Mouse (Mus musculus) embryonic facial prominence, embryonic 11.5 days (tissue): ENCODE results near the gene Gltp. TPM values are rescaled to one million over a fixed set of nuclear protein-coding genes. Genes with fewer than 3 reads are reported as not detected.
A peak's percentile ranks its signal among the peaks of the same experiment; 100 is the strongest.

Experiments used
- ATAC-seq: fragments of 200-750 bp; cut with Nextera tagmentation; replicated peaks from 2 replicates; pipeline ENCODE4 v1.8.0; 2017; ENCODE audit warnings: low read depth; ENCODE audit not compliant: insufficient number of reproducible peaks, low FRiP score, low TSS enrichment
- DNase-seq: peaks from one replicate; pipeline ENCODE4 v3.0.0-alpha.2; 2015; ENCODE audit warnings: low spot score
- H3K27ac ChIP-seq: fragments of 300-500 bp; sonication (generic); replicated peaks from 2 replicates; pipeline ENCODE4 v1.5.1; 2014; ENCODE audit warnings: mild to moderate bottlenecking, low read depth, low read length, control low read depth
- H3K27me3 ChIP-seq: fragments of 300-500 bp; sonication (generic); 2 replicates; pipeline ENCODE4 v1.6.1; 2014; ENCODE audit warnings: mild to moderate bottlenecking, low read length, moderate library complexity, mixed read lengths; ENCODE audit not compliant: control insufficient read depth, insufficient read depth
- H3K36me3 ChIP-seq: fragments of 300-500 bp; sonication (generic); replicated peaks from 2 replicates; pipeline ENCODE4 v1.6.1; 2014; ENCODE audit warnings: low read depth, mild to moderate bottlenecking, low read length, moderate library complexity, mixed read lengths; ENCODE audit not compliant: control insufficient read depth, insufficient read depth
- H3K4me1 ChIP-seq: fragments of 300-500 bp; sonication (generic); 2 replicates; pipeline ENCODE4 v1.6.1; 2014; ENCODE audit warnings: low read length, mixed read lengths; ENCODE audit not compliant: control insufficient read depth, insufficient read depth
- H3K4me2 ChIP-seq: fragments of 300-500 bp; sonication (generic); 2 replicates; pipeline ENCODE4 v1.6.1; 2014; ENCODE audit warnings: low read depth, mild to moderate bottlenecking, control low read depth, low read length, moderate library complexity
- H3K4me3 ChIP-seq: fragments of 300-500 bp; sonication (generic); 2 replicates; pipeline ENCODE4 v1.5.1; 2014; ENCODE audit warnings: low read depth, low read length, control low read depth
- H3K9ac ChIP-seq: fragments of 300-500 bp; sonication (generic); replicated peaks from 2 replicates; pipeline ENCODE4 v1.6.1; 2014; ENCODE audit warnings: mild to moderate bottlenecking, control low read depth, low read length
- H3K9me3 ChIP-seq: fragments of 300-500 bp; sonication (generic); replicated peaks from 2 replicates; pipeline ENCODE4 v1.6.1; 2016; ENCODE audit warnings: mild to moderate bottlenecking, low read length, inconsistent platforms, mixed read lengths; ENCODE audit not compliant: control insufficient read depth
- WGBS: fragments of 180-500 bp; shearing (Covaris S2); extraction: QIAGEN DNeasy Blood & Tissue Kit; methylation state at CpG from one replicate; pipeline ENCODE4 v1.1.7; 2014; 5-methylcytosine and 5-hydroxymethylcytosine counted together
- polyA plus RNA-seq: library from polyadenylated mRNA; unstranded; fragments of >200 nt; fragmentation: Nextera tagmentation; extraction: Ambion mirVana; gene quantifications from 2 replicates; pipeline ENCODE4 v1.2.1, GENCODE M21; 2014

Gene Gltp
- 57.3 and 59.3 TPM in 2 replicates for polyA plus RNA-seq

DNA sequence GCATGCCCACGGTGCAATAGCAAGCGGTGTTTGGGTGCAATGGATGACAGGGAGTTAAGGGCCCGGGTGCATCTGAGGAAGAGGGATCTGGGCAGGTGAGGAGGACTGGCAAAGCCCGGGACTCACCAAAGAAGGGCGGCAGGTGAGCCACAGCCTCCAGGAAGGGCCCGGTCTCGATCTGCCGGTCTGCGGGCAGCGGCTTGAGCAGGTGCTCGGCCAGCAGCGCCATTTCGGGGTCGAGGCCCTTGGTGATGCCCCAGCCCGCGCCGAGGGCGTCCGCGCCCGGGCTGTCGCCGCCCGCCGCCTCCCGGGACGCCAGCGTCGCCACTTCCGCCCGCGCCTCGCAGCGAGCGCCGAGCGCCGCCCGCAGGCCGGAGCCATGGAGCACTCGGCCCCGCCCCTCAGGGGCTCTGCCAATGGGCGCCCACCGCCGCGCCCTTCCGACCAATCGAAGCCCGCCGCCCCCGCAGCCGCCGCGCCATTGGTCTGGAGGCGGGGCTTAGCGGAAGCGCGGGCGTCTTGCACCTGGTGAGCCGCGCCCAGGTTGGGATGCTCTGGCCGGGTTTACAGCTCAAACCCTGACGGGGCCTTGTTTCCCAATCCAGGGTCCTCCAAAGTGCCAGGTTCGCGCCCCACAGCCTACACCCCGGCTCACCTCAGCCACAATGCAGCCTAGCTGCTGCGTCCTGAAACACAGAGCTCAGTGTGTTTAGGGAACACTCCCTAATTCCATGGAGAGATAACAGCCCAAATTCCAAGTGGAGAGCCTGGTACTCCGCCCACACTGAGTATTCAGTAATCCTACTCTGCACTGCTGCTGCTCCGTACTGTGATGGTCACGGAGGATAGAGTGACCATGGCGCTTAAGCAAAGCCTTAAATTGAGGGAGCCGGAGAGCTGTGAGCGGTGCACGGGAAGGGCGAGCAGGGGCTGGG lies at the start of gene Gltp:
TSS of gene Gltp (minus strand) at position 352 of the 935 bp plus-strand sequence.
- Histone ChIP-seq H3K36me3 (no peaks in the 10 kb centered on the region), H3K27me3 (no peaks in the 10 kb centered on the region), H3K4me1 (peaks cover 3% of the 10 kb centered on the region; the same call in 1 of the 2 replicates), H3K27ac (no peak within 1 kb of the TSS), H3K4me2 (peak within 1 kb of the TSS; percentile 92), H3K9me3 (no peaks in the 10 kb centered on the region), H3K4me3 (peak within 1 kb of the TSS; percentile 76), H3K9ac (peak within 1 kb of the TSS; percentile 76)
- ATAC-seq (peak; percentile 94), DNase-seq (peak; percentile 96)
- WGBS = 5% methylated on average over 49 of the region's 75 CpGs

DNA sequence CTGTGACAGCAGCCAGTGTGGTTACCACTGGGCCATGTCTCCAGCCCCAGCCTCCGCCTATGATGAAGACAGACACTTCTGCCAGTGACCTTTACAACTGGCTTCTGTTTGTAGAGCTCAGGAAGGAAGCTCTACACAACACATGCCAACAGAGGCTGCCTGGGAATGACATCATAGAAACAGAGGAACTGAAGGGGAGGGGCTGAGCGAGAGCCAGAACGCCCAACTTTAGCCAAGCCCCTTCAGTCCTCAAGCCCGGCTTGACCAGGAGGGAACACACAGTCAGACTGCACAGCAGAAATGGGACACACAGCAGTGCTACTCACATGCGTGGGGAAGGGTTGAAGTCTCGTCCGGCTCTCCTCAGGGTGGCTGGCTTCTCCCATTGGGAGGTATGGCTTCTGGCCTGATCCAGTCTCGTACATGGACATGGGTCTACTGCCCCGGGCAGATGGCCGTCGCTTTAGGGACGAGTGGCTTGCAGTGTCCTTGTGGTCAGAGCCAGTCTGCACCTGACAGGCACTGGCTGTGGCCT lies 48.0 kb upstream of the Gltp start:
- no peaks in the 10 kb centered on the region for H3K27me3 ChIP-seq
- 80% methylated on average over 12 of the region's 12 CpGs for WGBS
- H3K36me3 ChIP-seq = peaks cover 2% of the 10 kb centered on the region; the same call in 1 of the 2 replicates
- DNase-seq = peak; percentile 8
- H3K4me2 ChIP-seq = no peak overlapping the region
- no peak overlapping the region for H3K4me3 ChIP-seq
- no peak overlapping the region for H3K27ac ChIP-seq
- H3K9ac ChIP-seq = no peak overlapping the region
- no peaks in the 10 kb centered on the region for H3K9me3 ChIP-seq
- no peaks in the 10 kb centered on the region for H3K4me1 ChIP-seq
- ATAC-seq = peak; percentile 46; the same call in 1 of the 2 replicates

DNA sequence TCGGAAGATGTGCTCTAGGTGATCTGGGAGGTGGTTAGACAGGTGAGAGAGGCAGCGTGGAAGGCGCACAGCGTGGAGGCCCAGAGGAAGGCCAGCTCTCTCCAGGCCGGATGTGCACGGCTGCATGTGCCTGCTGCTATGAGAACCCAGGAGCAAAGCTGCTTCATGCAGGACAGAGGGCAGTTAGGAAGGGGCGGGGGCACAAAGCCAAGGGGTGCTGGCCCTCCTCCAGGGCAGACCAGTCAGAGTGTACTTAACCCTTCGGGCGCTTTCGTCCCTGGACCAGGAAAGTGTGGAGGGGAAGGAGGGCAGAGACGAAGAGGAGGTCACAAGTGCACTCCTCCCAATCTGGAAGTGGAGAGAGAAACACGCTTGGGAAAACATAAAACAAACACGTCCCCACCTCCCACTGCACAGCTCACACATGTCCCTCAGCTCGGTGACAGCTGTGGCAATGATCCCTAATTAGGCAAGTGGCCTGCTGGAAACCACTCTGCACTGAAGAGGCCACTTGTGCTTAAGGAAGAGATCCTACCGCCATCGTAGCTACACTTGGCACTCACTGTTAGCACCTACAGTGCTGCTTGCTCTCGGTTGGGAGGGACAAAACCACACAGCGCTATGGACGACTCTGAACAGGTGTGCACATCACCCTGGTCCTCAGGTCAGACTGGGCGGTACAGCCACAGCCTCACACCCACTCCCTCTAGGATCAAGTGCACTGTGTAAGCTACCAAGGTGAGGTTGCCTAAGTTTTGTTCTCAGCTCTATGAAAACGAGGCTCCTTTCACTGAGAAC lies 46.5 kb upstream of the Gltp start:
- H3K9ac ChIP-seq = no peak overlapping the region
- no peak for DNase-seq
- WGBS = 81% methylated on average over 21 of the region's 21 CpGs
- 0 out of 2 replicates have a peak, but pooled peaks have one; percentile 25 for ATAC-seq
- H3K4me2 ChIP-seq = no peak overlapping the region
- no peaks in the 10 kb centered on the region for H3K4me1 ChIP-seq
- H3K9me3 ChIP-seq = no peaks in the 10 kb centered on the region
- no peak overlapping the region for H3K4me3 ChIP-seq
- no peak overlapping the region for H3K27ac ChIP-seq
- no peaks in the 10 kb centered on the region for H3K27me3 ChIP-seq
- H3K36me3 ChIP-seq = peaks cover 2% of the 10 kb centered on the region; the same call in 1 of the 2 replicates

DNA sequence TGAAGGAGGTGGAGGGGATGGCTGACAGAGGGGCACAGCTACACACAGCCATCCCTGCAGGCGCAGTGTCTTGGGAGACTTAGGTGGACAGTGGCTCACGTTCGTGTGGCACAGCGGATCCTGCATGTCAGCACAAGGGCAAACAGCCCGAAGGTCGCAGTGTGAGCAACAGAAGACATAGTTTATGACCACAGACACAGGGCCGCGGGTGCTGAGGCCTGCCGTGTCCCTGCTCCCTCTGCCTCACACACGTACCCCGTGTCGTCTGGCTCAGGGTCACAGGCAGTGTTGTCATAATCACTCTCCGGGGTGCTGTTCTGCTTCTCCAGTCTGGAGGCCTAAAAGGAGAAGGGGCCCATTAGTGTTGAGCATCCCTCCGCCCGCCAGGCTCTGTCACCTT lies 42.8 kb upstream of the Gltp start:
- H3K27ac ChIP-seq = no peak overlapping the region
- ATAC-seq (no peak), DNase-seq (no peak)
- H3K36me3 ChIP-seq = peaks cover 2% of the 10 kb centered on the region; the same call in 1 of the 2 replicates
- 0 out of 2 replicates have a peak, but pooled peaks cover 2% of the 10 kb centered on the region for H3K4me1 ChIP-seq
- H3K4me2 ChIP-seq = no peak overlapping the region
- H3K9me3 ChIP-seq = no peaks in the 10 kb centered on the region
- H3K27me3 ChIP-seq = no peaks in the 10 kb centered on the region
- H3K9ac ChIP-seq = no peak overlapping the region
- WGBS = 96% methylated on average over 15 of the region's 15 CpGs
- no peak overlapping the region for H3K4me3 ChIP-seq

DNA sequence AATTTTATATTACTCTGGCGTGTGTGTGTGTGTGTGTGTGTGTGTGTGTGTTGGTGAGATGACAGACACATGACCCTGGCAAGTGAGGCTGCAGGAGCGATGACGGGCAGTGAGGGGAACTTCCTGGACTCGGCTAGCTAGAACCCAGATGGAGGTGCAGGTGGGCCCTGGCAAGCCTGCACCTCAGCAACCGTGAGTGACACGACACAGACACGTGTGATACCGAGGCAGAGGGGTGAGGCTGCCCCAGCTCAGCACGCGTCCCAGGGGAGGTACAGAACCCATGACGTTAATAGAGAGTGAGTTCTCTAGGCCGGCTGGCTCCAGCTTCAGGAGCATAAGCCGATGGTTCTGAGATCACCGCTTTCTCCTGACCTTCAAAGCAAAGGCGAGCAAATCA lies 41.2 kb upstream of the Gltp start:
- no peak overlapping the region for H3K9ac ChIP-seq
- H3K36me3 ChIP-seq = peaks cover 2% of the 10 kb centered on the region; the same call in 1 of the 2 replicates
- ATAC-seq = no peak
- no peak overlapping the region for H3K4me2 ChIP-seq
- WGBS = 81% methylated on average over 15 of the region's 15 CpGs
- no peaks in the 10 kb centered on the region for H3K9me3 ChIP-seq
- H3K27ac ChIP-seq = no peak overlapping the region
- H3K4me3 ChIP-seq = no peak overlapping the region
- H3K27me3 ChIP-seq = no peaks in the 10 kb centered on the region
- no peak for DNase-seq
- 0 out of 2 replicates have a peak, but pooled peaks cover 2% of the 10 kb centered on the region for H3K4me1 ChIP-seq

DNA sequence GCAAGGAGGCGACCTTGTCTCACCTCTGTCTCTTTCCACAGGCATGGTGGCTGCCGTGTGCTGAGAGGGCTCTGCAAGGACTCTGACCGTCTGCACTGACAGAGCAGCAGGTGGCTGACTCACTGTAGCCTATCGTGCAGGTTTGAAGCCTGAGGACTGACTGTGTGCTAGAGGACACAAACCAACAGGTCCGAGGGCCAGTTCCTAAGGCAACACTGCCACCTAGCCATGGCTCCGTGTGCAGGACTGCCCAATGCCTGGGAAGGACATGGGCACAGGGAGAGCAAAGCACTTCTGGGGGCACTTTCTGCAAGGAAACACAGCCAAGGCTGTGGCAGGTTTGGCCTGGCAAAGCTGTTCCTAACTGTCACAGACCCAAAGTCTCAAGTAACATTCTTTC lies 40.7 kb upstream of the Gltp start:
- Histone ChIP-seq H3K27ac (no peak overlapping the region), H3K9me3 (no peaks in the 10 kb centered on the region), H3K36me3 (peaks cover 2% of the 10 kb centered on the region; the same call in 1 of the 2 replicates), H3K27me3 (no peaks in the 10 kb centered on the region), H3K4me1 (0 out of 2 replicates have a peak, but pooled peaks cover 2% of the 10 kb centered on the region), H3K9ac (no peak overlapping the region), H3K4me3 (no peak overlapping the region), H3K4me2 (no peak overlapping the region)
- DNase-seq = no peak
- ATAC-seq = no peak
- 63% methylated on average over 6 of the region's 6 CpGs for WGBS

DNA sequence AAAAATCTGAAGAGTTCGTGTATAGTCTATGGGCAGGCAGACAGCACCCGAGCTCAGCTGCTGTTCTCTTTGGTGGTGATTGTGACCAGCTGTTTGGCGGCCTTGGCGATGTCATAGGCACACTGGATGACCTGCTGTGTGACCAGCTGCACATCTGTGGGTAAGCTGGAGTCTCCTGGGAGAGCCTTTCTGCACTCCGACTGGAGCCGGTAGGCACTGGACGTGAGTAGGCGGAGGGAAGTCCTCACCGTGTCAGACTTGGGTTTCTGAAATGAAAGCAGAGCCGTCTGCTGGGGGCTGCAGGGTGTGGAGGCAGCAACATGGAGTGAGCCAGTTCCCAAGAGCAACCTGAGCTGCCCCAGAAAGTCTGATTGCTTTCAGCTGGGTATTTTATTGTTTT lies 39.3 kb upstream of the Gltp start:
- peak; percentile 59 for DNase-seq
- ATAC-seq = peak; percentile 68; the same call in 1 of the 2 replicates
- H3K4me1 ChIP-seq = 0 out of 2 replicates have a peak, but pooled peaks cover 2% of the 10 kb centered on the region
- 31% methylated on average over 10 of the region's 10 CpGs for WGBS
- H3K27ac ChIP-seq = no peak overlapping the region
- H3K27me3 ChIP-seq = no peaks in the 10 kb centered on the region
- no peak overlapping the region for H3K9ac ChIP-seq
- H3K9me3 ChIP-seq = no peaks in the 10 kb centered on the region
- peaks cover 2% of the 10 kb centered on the region; the same call in 1 of the 2 replicates for H3K36me3 ChIP-seq
- no peak overlapping the region for H3K4me3 ChIP-seq
- no peak overlapping the region for H3K4me2 ChIP-seq
